Mouse (Mus musculus) lung, postnatal 0 days (tissue): ENCODE results near the gene Rps10.

ENCODE experiments used
- CTCF ChIP-seq: IDR thresholded peaks from 2 replicates; pipeline ENCODE4 v1.5.1; 2016; ENCODE audit warnings: antibody characterized with exemption, mild to moderate bottlenecking
- EP300 ChIP-seq: IDR thresholded peaks from 2 replicates; pipeline ENCODE4 v1.6.1; 2016; ENCODE audit warnings: antibody characterized with exemption, mild to moderate bottlenecking, control low read depth

DNA sequence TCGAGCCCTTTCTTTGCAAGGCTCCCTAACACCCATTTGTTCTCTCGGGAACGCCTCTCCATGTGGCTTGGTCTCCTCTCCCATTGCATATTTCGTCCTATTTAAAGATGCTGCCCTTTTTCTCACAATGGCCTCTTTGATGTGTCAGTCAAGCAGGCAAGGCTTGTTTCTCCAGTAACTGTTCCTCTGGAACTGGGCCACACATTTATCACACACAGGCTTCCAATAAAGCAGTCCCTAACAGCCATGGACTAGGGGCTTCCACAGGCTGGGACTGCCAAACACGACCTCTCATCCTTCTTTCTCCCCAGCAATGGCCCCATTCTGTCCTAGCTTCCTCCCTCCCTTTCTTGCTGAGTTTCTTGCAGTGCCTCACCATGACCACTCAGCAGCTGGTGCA is 9.8 kb downstream of the Rps10 start:
- TF ChIP-seq CTCF (no peak), EP300 (no peak)
